Mouse (Mus musculus): ENCODE results near the gene Vrk2.

GRCm38 (mm10) chr11:26532994-26533827 is 60.6 kb downstream of the Vrk2 start:
- no peak for TF ChIP-seq CTCF (IDR thresholded peaks at IDR 0.05; ENCODE audit: extremely low read depth, insufficient read depth, low read length)
- no peak for TF ChIP-seq POLR2A (IDR thresholded peaks at IDR 0.05; ENCODE audit: extremely low read depth, insufficient read depth, low read length)
